12 mouse cellular contexts compared by ENCODE assay signal in the genomic region with DNA sequence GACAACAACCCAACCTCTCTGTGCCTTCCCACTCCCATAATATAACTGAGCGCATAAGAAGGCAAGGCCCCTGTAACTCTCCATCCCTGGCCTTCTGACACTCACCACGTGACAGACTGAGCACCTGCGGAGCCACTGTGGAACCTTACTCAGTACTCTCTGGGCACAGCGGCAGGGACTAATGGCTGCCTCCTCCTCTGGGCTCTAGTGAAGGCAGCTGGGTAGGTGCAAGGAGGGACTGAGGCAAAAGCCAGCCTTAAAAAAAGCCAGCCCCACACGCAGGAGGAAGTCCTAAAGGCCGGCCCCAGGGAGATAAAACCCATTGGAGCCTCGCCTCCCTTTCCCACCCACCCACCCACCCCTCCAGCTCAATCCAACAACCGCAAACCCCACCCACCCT. TPM values are rescaled to one million over a fixed set of nuclear protein-coding genes. Genes with fewer than 3 reads are reported as not detected.
DNase-seq lines count a peak whose midpoint lies in the region; ATAC-seq and TF ChIP-seq lines count a peak whose summit lies in the region.
"Had no signal": no experiment of that assay in that cellular context is flagged by ENCODE, and none has a peak within 500 bp of the region (broad histone marks: within the 10 kb centered on the region; RNA-seq: fewer than 3 reads in every experiment).

No protein-coding gene starts in this region.

- no peak overlapping the region for H3K4me3 ChIP-seq in lung, embryonic 14.5 days (ENCODE audit: low read depth, low read length)
- no peak overlapping the region for H3K4me3 ChIP-seq in lung, postnatal 0 days (ENCODE audit: low read depth, low read length)
- H3K4me3 ChIP-seq in MEL (ENCODE audit: control insufficient read depth in 1 of 2, insufficient read depth in 1 of 2, low read depth in 2 of 2, low read length in 2 of 2) = peak overlapping the region; percentile 23 to 29
- no peak overlapping the region for H3K4me3 ChIP-seq in forebrain, embryonic 11.5 days (ENCODE audit: low read depth, low read length)
- no peak overlapping the region; the same call in 1 of the 2 replicates for H3K4me3 ChIP-seq in liver, embryonic 16.5 days (ENCODE audit: low read depth, low read length)

- TF ChIP-seq CTCF in lung, embryonic 14.5 days (IDR thresholded peaks at IDR 0.05; ENCODE audit: low read depth) = no peak
- TF ChIP-seq CTCF in lung, postnatal 0 days (IDR thresholded peaks at IDR 0.05) = no peak
- TF ChIP-seq CTCF in MEL (IDR thresholded peaks at IDR 0.05 in 2 of 3, conservative IDR thresholded peaks at IDR 0.05 in 1 of 3; ENCODE audit: control insufficient read depth in 1 of 3, insufficient read depth in 1 of 3, low read depth in 2 of 3, low read length in 3 of 3, poor library complexity in 1 of 3, severe bottlenecking in 1 of 3) = no peak

- H3K27ac ChIP-seq in lung, embryonic 14.5 days (ENCODE audit: low read depth) = no peak overlapping the region
- H3K27ac ChIP-seq in lung, postnatal 0 days (ENCODE audit: low read length) = no peak overlapping the region
- no peak overlapping the region for H3K27ac ChIP-seq in MEL (ENCODE audit: control insufficient read depth, low read depth, low read length)
- H3K27ac ChIP-seq in forebrain, embryonic 11.5 days (ENCODE audit: low read depth, low read length) = peak overlapping the region; percentile 2; the same call in 1 of the 2 replicates
- H3K27ac ChIP-seq in liver, embryonic 16.5 days (ENCODE audit: low read length) = 0 out of 2 replicates have a peak overlapping the region, but pooled peaks have one; percentile 0

- TF ChIP-seq EP300 in lung, postnatal 0 days (IDR thresholded peaks at IDR 0.05) = no peak
- no peak for TF ChIP-seq EP300 in MEL (IDR thresholded peaks at IDR 0.05; ENCODE audit: low read depth in 1 of 2, low read length in 2 of 2)

- DNase-seq in lung, embryonic 14.5 days = no peak
- no peak for DNase-seq in lung, postnatal 0 days (ENCODE audit: low spot score)
- peak; percentile 64 for DNase-seq in MEL (ENCODE audit: low read depth, low spot score)
- DNase-seq in forebrain, embryonic 11.5 days (ENCODE audit: low spot score) = no peak
- DNase-seq in cerebellum, adult 11-12 months = no peak
- DNase-seq in urinary bladder, postnatal 10 days (ENCODE audit: low spot score) = no peak
- no peak for DNase-seq in retina, postnatal 1 day
- DNase-seq: adrenal gland, adult 2 months; kidney, adult 18-20 months; lung, postnatal 14 days; right cerebral cortex, adult 18-20 months had no signal

- H3K27me3 ChIP-seq in lung, embryonic 14.5 days (ENCODE audit: insufficient read depth, low read length) = no peaks in the 10 kb centered on the region
- H3K27me3 ChIP-seq in lung, postnatal 0 days (replicated peaks; ENCODE audit: insufficient read depth, low read length) = no peaks in the 10 kb centered on the region
- H3K27me3 ChIP-seq in MEL (ENCODE audit: control insufficient read depth in 1 of 2, insufficient read depth in 2 of 2, low read length in 2 of 2) = no peaks in the 10 kb centered on the region
- H3K27me3 ChIP-seq in forebrain, embryonic 11.5 days (ENCODE audit: control insufficient read depth, insufficient read depth, low read length) = no peaks in the 10 kb centered on the region
- H3K27me3 ChIP-seq in liver, embryonic 16.5 days (ENCODE audit: control insufficient read depth, insufficient read depth, low read depth, low read length) = no peaks in the 10 kb centered on the region

- 0 out of 2 replicates have a peak overlapping the region, but pooled peaks have one; percentile 8 for H3K4me2 ChIP-seq in lung, embryonic 14.5 days
- H3K4me2 ChIP-seq in lung, postnatal 0 days (replicated peaks; ENCODE audit: low read depth, low read length) = no peak overlapping the region
- H3K4me2 ChIP-seq in forebrain, embryonic 11.5 days (ENCODE audit: low read depth, low read length, severe bottlenecking) = no peak overlapping the region
- peak overlapping the region; percentile 37 for H3K4me2 ChIP-seq in liver, embryonic 16.5 days (ENCODE audit: low read depth, low read length)

- H3K79me2 ChIP-seq in MEL (ENCODE audit: control insufficient read depth, insufficient read depth, low read length, poor library complexity) = no peaks in the 10 kb centered on the region

- peak; percentile 44 to 66; a peak in 2 of 4 replicates for TF ChIP-seq POLR2A in MEL (IDR thresholded peaks at IDR 0.05; ENCODE audit: control insufficient read depth in 1 of 2, insufficient read depth in 1 of 2, low read depth in 1 of 2, low read length in 2 of 2, poor library complexity in 1 of 2)

- 48% methylated on average over 8 of the region's 8 CpGs for WGBS in lung, embryonic 14.5 days
- 47% methylated on average over 8 of the region's 8 CpGs for WGBS in lung, postnatal 0 days
- WGBS in forebrain, embryonic 11.5 days = 17% methylated on average over 8 of the region's 8 CpGs
- WGBS in liver, embryonic 16.5 days (ENCODE audit: insufficient replicate concordance) = 17% methylated on average over 8 of the region's 8 CpGs

- peaks cover 24% of the 10 kb centered on the region; the same call in 1 of the 2 replicates for H3K36me3 ChIP-seq in lung, embryonic 14.5 days (ENCODE audit: insufficient read depth)
- no peaks in the 10 kb centered on the region for H3K36me3 ChIP-seq in lung, postnatal 0 days (ENCODE audit: insufficient read depth, low read length)
- H3K36me3 ChIP-seq in MEL (ENCODE audit: control insufficient read depth in 1 of 2, insufficient read depth in 2 of 2, low read length in 2 of 2) = peaks cover 0 to 11% of the 10 kb centered on the region in 2 experiments; a peak in 2 of 4 replicates
- no peaks in the 10 kb centered on the region for H3K36me3 ChIP-seq in forebrain, embryonic 11.5 days (ENCODE audit: control insufficient read depth, insufficient read depth, low read length)
- H3K36me3 ChIP-seq in liver, embryonic 16.5 days (ENCODE audit: control insufficient read depth, insufficient read depth) = no peaks in the 10 kb centered on the region

- no peak for TF ChIP-seq RAD21 in MEL (IDR thresholded peaks at IDR 0.05; ENCODE audit: low read depth, low read length)

- no peaks in the 10 kb centered on the region for H3K9me3 ChIP-seq in lung, embryonic 14.5 days (ENCODE audit: low read depth, low read length)
- H3K9me3 ChIP-seq in lung, postnatal 0 days (ENCODE audit: low read length) = no peaks in the 10 kb centered on the region
- no peaks in the 10 kb centered on the region for H3K9me3 ChIP-seq in MEL (replicated peaks; ENCODE audit: insufficient read depth, low read length)
- H3K9me3 ChIP-seq in forebrain, embryonic 11.5 days (ENCODE audit: control insufficient read depth, low read length) = no peaks in the 10 kb centered on the region
- no peaks in the 10 kb centered on the region for H3K9me3 ChIP-seq in liver, embryonic 16.5 days (replicated peaks; ENCODE audit: control insufficient read depth, low read length)

- H3K9ac ChIP-seq in lung, embryonic 14.5 days = no peak overlapping the region
- H3K9ac ChIP-seq in lung, postnatal 0 days (replicated peaks; ENCODE audit: low read depth) = no peak overlapping the region
- peak overlapping the region; percentile 58 for H3K9ac ChIP-seq in MEL (ENCODE audit: control insufficient read depth, low read depth, low read length, poor library complexity, severe bottlenecking)
- no peak overlapping the region for H3K9ac ChIP-seq in forebrain, embryonic 11.5 days (ENCODE audit: low read length)
- H3K9ac ChIP-seq in liver, embryonic 16.5 days (ENCODE audit: low read depth, low read length) = peak overlapping the region; percentile 55

- H3K4me1 ChIP-seq in lung, embryonic 14.5 days (ENCODE audit: insufficient read depth) = peaks cover 5% of the 10 kb centered on the region; the same call in 1 of the 2 replicates
- no peaks in the 10 kb centered on the region; the same call in 1 of the 2 replicates for H3K4me1 ChIP-seq in lung, postnatal 0 days (ENCODE audit: insufficient read depth, low read depth, low read length)
- H3K4me1 ChIP-seq in MEL (ENCODE audit: control insufficient read depth in 1 of 2, insufficient read depth in 2 of 2, low read length in 2 of 2) = peaks cover 8 to 31% of the 10 kb centered on the region in 2 experiments; a peak in 3 of 4 replicates
- H3K4me1 ChIP-seq in forebrain, embryonic 11.5 days (replicated peaks; ENCODE audit: control insufficient read depth, insufficient read depth, low read length) = peaks cover 26% of the 10 kb centered on the region
- H3K4me1 ChIP-seq in liver, embryonic 16.5 days (ENCODE audit: control insufficient read depth, low read depth, low read length) = peaks cover 44% of the 10 kb centered on the region

- no peak for ATAC-seq in lung, embryonic 14.5 days (ENCODE audit: insufficient read depth)
- ATAC-seq in lung, postnatal 0 days = no peak
- ATAC-seq in forebrain, embryonic 11.5 days (replicated peaks; ENCODE audit: low FRiP score) = no peak
- peak; percentile 26 for ATAC-seq in liver, embryonic 16.5 days (ENCODE audit: low read depth)

TF ChIP-seq in MEL, 35 proteins besides CTCF, POLR2A, EP300 and RAD21 (continues in another document):
- TF ChIP-seq USF1 (IDR thresholded peaks at IDR 0.05; ENCODE audit: low read depth, low read length) (peak; percentile 71), ZC3H11A (IDR thresholded peaks at IDR 0.05; ENCODE audit: low read depth, low read length) (no peak), CHD2 (IDR thresholded peaks at IDR 0.05; ENCODE audit: low read length) (no peak), RCOR1 (IDR thresholded peaks at IDR 0.05; ENCODE audit: low read depth, low read length) (no peak), ZMIZ1 (IDR thresholded peaks at IDR 0.05; ENCODE audit: low read depth, low read length) (peak; percentile 87), ZNF384 (IDR thresholded peaks at IDR 0.05; ENCODE audit: low read depth, low read length) (peak; percentile 60), CHD1 (IDR thresholded peaks at IDR 0.05; ENCODE audit: low read depth, low read length) (no peak), MAFK (IDR thresholded peaks at IDR 0.05; ENCODE audit: borderline replicate concordance, low read depth, low read length) (no peak), GATA1 (IDR thresholded peaks at IDR 0.05; ENCODE audit: low read depth, low read length) (no peak), NELFE (IDR thresholded peaks at IDR 0.05; ENCODE audit: low read depth, low read length) (peak; percentile 40), NRF1 (IDR thresholded peaks at IDR 0.05; ENCODE audit: insufficient read depth, low read depth, low read length, poor library complexity, severe bottlenecking) (no peak), MAX (IDR thresholded peaks at IDR 0.05; ENCODE audit: low read length) (no peak)

RNA-seq across cellular contexts. Expression of a gene that starts 17.3 kb away (rescaled TPM):
- polyA plus RNA-seq in lung, embryonic 14.5 days (2014; fragmentation: Nextera tagmentation; extraction: Ambion mirVana) = 38.4 and 40.4 TPM in 2 replicates
- 16.6 and 24.9 TPM in 2 replicates for polyA plus RNA-seq in lung, postnatal 0 days (2015; fragmentation: Nextera tagmentation; extraction: Ambion mirVana)
- total RNA-seq in MEL (2012; rRNA removed) = 0.23 and 0.31 TPM in 2 replicates
- polyA plus RNA-seq in MEL (2012; ENCODE audit: insufficient read depth in 1 of 2, insufficient read length in 2 of 2, low read depth in 1 of 2, low replicate concordance in 2 of 2, missing spikeins in 1 of 2) = 1 to 10 TPM in 1 of 2 experiments, not detected in 1; 3.4 TPM
- 55.2 and 55.7 TPM in 2 replicates for polyA plus RNA-seq in forebrain, embryonic 11.5 days (2014; fragmentation: Nextera tagmentation; extraction: Ambion mirVana)
- polyA plus RNA-seq in liver, embryonic 16.5 days (2015; fragmentation: Nextera tagmentation; extraction: Ambion mirVana) = 2.6 and 3.4 TPM in 2 replicates

Comparison
In these comparisons a context has a peak if more than half of its experiments do, and no peak if none do; other contexts are left out.
1. H3K4me2 ChIP-seq: peak in lung, embryonic 14.5 days (single experiment) and liver, embryonic 16.5 days (single experiment); none in lung, postnatal 0 days (single experiment) and forebrain, embryonic 11.5 days (single experiment).
2. H3K27ac ChIP-seq: peak in forebrain, embryonic 11.5 days (single experiment) and liver, embryonic 16.5 days (single experiment); none in lung, embryonic 14.5 days (single experiment), lung, postnatal 0 days (single experiment) and MEL (single experiment).
3. H3K4me3 ChIP-seq: peak in MEL (2 of 2); none in lung, embryonic 14.5 days (single experiment), lung, postnatal 0 days (single experiment), forebrain, embryonic 11.5 days (single experiment) and liver, embryonic 16.5 days (single experiment).
4. H3K9ac ChIP-seq: peak in MEL (single experiment) and liver, embryonic 16.5 days (single experiment); none in lung, embryonic 14.5 days (single experiment), lung, postnatal 0 days (single experiment) and forebrain, embryonic 11.5 days (single experiment).